Mouse (Mus musculus) megakaryocyte, embryonic 14.5 days (primary cell): ENCODE data around the gene Arhgap25.

ENCODE experiments used
- FLI1 ChIP-seq: IDR thresholded peaks from 2 replicates; pipeline ENCODE4 v1.6.1; 2012; ENCODE audit warnings: low read length, inconsistent platforms, mixed read lengths
- GATA1 ChIP-seq: IDR thresholded peaks from 3 replicates; pipeline ENCODE4 v1.6.1; 2012; ENCODE audit warnings: mixed read lengths, low read length, inconsistent platforms, borderline replicate concordance

- no peak for TF ChIP-seq GATA1
- no peak for TF ChIP-seq FLI1
These were observed 97.3 kb downstream of the Arhgap25 start for GRCm38 (mm10) chr6:87435791-87436190.
